Mouse (Mus musculus) adrenal gland, postnatal 14 days (tissue): ENCODE data around the gene Flad1. TPM values are rescaled to one million over a fixed set of nuclear protein-coding genes. Genes with fewer than 3 reads are reported as not detected.

Experiments used
- DNase-seq: peaks from one replicate; pipeline ENCODE4 v3.0.0; 2021; ENCODE audit warnings: mixed read lengths
- total RNA-seq: library from RNA; stranded (reverse); gene quantifications from 2 replicates; pipeline ENCODE4 v1.2.3, GENCODE M21; 2021

Gene Flad1
- total RNA-seq, 1 experiment from 2014 or later, result 42.2 TPM

- peak; percentile 82 for DNase-seq
Measured at GRCm38 (mm10) chr3:89395806-89396653, 15.6 kb downstream of the Flad1 start.

GRCm38 (mm10) chr3:89395419-89395805 lies 16.3 kb downstream of the Flad1 start:
- no peak for DNase-seq

- peak; percentile 92 for DNase-seq
Measured at GRCm38 (mm10) chr3:89394894-89395256, 16.8 kb downstream of the Flad1 start.

- DNase-seq, result peak; percentile 93
Measured at GRCm38 (mm10) chr3:89394006-89394893, 17.4 kb downstream of the Flad1 start, which contains the start of gene Zbtb7b. Gene Zbtb7b, minus strand, starts transcription at chr3:89394776.

- DNase-seq, result peak; percentile 100
Measured at GRCm38 (mm10) chr3:89393605-89394004, 18.1 kb downstream of the Flad1 start.

- DNase-seq, result peak; percentile 65
Measured at GRCm38 (mm10) chr3:89392871-89393311, 18.8 kb downstream of the Flad1 start.

- peak; percentile 90 for DNase-seq
Measured at GRCm38 (mm10) chr3:89391663-89392511, 19.8 kb downstream of the Flad1 start.

GRCm38 (mm10) chr3:89390699-89391662 lies 20.7 kb downstream of the Flad1 start:
- peak; percentile 69 for DNase-seq

- peak; percentile 86 for DNase-seq
Measured at GRCm38 (mm10) chr3:89390111-89390515, 21.6 kb downstream of the Flad1 start.

- no peak for DNase-seq
Measured at GRCm38 (mm10) chr3:89388901-89389740, 22.5 kb downstream of the Flad1 start.

- DNase-seq, result peak; percentile 84
Measured at GRCm38 (mm10) chr3:89388134-89388881, 23.4 kb downstream of the Flad1 start.

GRCm38 (mm10) chr3:89387632-89388031 lies 24.0 kb downstream of the Flad1 start:
- DNase-seq, result peak; percentile 78

GRCm38 (mm10) chr3:89386438-89387420 lies 24.9 kb downstream of the Flad1 start:
- DNase-seq, result peak; percentile 57

- no peak for DNase-seq
Measured at GRCm38 (mm10) chr3:89385451-89385850, 26.2 kb downstream of the Flad1 start.

GRCm38 (mm10) chr3:89384331-89385076 lies 27.2 kb downstream of the Flad1 start:
- DNase-seq, result no peak

- DNase-seq, result no peak
Measured at GRCm38 (mm10) chr3:89383651-89384255, 27.9 kb downstream of the Flad1 start.
